Mouse (Mus musculus): ENCODE measurements around the gene Hyal2. TPM values are rescaled to one million over a fixed set of nuclear protein-coding genes. Genes with fewer than 3 reads are reported as not detected.

Gene Hyal2
- polyA plus RNA-seq, 1 experiment from 2014 or later = 17.0 TPM

GRCm38 (mm10) chr9:107596619-107597569 is 29.1 kb downstream of the Hyal2 start:
- 94% methylated on average over 11 of the region's 11 CpGs for WGBS (ENCODE audit: missing documents)
- peaks cover 6% of the 10 kb centered on the region; the same call in 1 of the 2 replicates for H3K36me3 ChIP-seq (ENCODE audit: inconsistent target)
- H3K27ac ChIP-seq = no peak overlapping the region
- H3K79me2 ChIP-seq (ENCODE audit: inconsistent target) = no peaks in the 10 kb centered on the region
- H3K4me3 ChIP-seq (ENCODE audit: inconsistent target) = no peak overlapping the region

- Histone ChIP-seq H3K4me3 (ENCODE audit: inconsistent target) (no peak overlapping the region), H3K79me2 (ENCODE audit: inconsistent target) (no peaks in the 10 kb centered on the region), H3K27ac (no peak overlapping the region), H3K36me3 (ENCODE audit: inconsistent target) (no peaks in the 10 kb centered on the region)
- WGBS (ENCODE audit: missing documents) = 86% methylated on average over 5 of the region's 5 CpGs
These were observed 30.6 kb downstream of the Hyal2 start for GRCm38 (mm10) chr9:107598385-107598784.

GRCm38 (mm10) chr9:107599433-107599832 is 31.7 kb downstream of the Hyal2 start:
- H3K4me3 ChIP-seq (ENCODE audit: inconsistent target) = no peak overlapping the region
- H3K36me3 ChIP-seq (ENCODE audit: inconsistent target) = no peaks in the 10 kb centered on the region
- H3K27ac ChIP-seq = no peak overlapping the region
- H3K79me2 ChIP-seq (ENCODE audit: inconsistent target) = no peaks in the 10 kb centered on the region
- 95% methylated on average over 9 of the region's 9 CpGs for WGBS (ENCODE audit: missing documents)

DNA sequence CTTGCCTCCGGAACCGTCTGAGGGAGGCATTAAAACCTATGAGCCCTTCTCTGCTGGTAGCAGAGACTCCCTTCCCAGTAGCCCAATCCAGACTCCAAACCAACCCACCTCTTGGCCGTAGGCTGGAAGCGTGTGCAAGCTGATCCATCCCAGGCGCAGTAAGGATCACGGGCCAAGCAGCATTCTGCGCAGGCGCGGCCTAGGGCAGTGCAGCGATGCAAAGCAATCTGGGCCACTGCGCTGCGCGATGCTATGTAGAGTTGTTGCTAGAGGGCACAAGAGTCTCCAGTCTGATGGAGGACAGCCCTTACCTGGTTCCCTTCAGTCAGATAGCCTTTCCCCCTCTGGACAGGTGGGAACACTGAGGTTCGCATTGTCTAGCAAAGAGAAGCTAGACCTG is 32.1 kb downstream of the Hyal2 start:
- no peak overlapping the region for H3K4me3 ChIP-seq (ENCODE audit: inconsistent target)
- H3K36me3 ChIP-seq (ENCODE audit: inconsistent target) = no peaks in the 10 kb centered on the region
- 86% methylated on average over 12 of the region's 14 CpGs for WGBS (ENCODE audit: missing documents)
- H3K27ac ChIP-seq = no peak overlapping the region
- no peaks in the 10 kb centered on the region for H3K79me2 ChIP-seq (ENCODE audit: inconsistent target)

GRCm38 (mm10) chr9:107600745-107601144 is 33.0 kb downstream of the Hyal2 start:
- H3K4me3 ChIP-seq (ENCODE audit: inconsistent target) = no peak overlapping the region
- no peak overlapping the region for H3K27ac ChIP-seq
- WGBS (ENCODE audit: missing documents) = 73% methylated on average over 12 of the region's 12 CpGs
- H3K36me3 ChIP-seq (ENCODE audit: inconsistent target) = no peaks in the 10 kb centered on the region
- H3K79me2 ChIP-seq (ENCODE audit: inconsistent target) = no peaks in the 10 kb centered on the region

- H3K36me3 ChIP-seq (ENCODE audit: inconsistent target) = no peaks in the 10 kb centered on the region
- no peak overlapping the region for H3K4me3 ChIP-seq (ENCODE audit: inconsistent target)
- no peaks in the 10 kb centered on the region for H3K79me2 ChIP-seq (ENCODE audit: inconsistent target)
- H3K27ac ChIP-seq = no peak overlapping the region
- WGBS (ENCODE audit: missing documents) = 81% methylated on average over 11 of the region's 11 CpGs
These were observed 33.5 kb downstream of the Hyal2 start for GRCm38 (mm10) chr9:107601275-107601674.

GRCm38 (mm10) chr9:107602068-107602648 is 34.4 kb downstream of the Hyal2 start:
- WGBS (ENCODE audit: missing documents) = 10% methylated on average over 10 of the region's 10 CpGs
- Histone ChIP-seq H3K36me3 (ENCODE audit: inconsistent target) (no peaks in the 10 kb centered on the region), H3K79me2 (ENCODE audit: inconsistent target) (no peaks in the 10 kb centered on the region), H3K27ac (no peak overlapping the region), H3K4me3 (ENCODE audit: inconsistent target) (no peak overlapping the region)

DNA sequence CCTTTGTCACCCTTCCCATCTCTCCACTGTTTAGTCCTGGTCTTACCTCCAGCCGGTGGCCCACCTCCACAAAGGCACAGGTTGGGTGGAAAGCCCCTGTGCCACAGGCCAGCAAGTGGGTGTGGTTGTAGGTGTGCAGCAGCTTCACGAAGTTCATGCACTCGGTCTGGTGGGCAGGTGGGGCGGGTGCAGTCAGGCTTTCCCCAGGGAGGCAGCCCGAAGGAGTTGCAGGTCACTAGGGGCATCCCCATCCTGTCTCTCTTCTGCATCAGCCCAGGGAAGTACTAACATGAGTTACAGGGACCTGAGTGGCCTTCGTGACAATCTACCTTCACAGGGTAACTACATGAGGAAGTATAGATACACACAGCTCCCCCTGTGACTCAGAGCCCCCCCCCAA is 35.5 kb downstream of the Hyal2 start:
- Histone ChIP-seq H3K79me2 (ENCODE audit: inconsistent target) (no peaks in the 10 kb centered on the region), H3K4me3 (ENCODE audit: inconsistent target) (no peak overlapping the region), H3K36me3 (ENCODE audit: inconsistent target) (no peaks in the 10 kb centered on the region), H3K27ac (no peak overlapping the region)
- WGBS (ENCODE audit: missing documents) = 76% methylated on average over 6 of the region's 6 CpGs

- H3K79me2 ChIP-seq (ENCODE audit: inconsistent target) = no peaks in the 10 kb centered on the region
- 86% methylated on average over 22 of the region's 23 CpGs for WGBS (ENCODE audit: missing documents)
- no peak overlapping the region for H3K4me3 ChIP-seq (ENCODE audit: inconsistent target)
- no peak overlapping the region for H3K27ac ChIP-seq
- H3K36me3 ChIP-seq (ENCODE audit: inconsistent target) = no peaks in the 10 kb centered on the region
These were observed 37.4 kb downstream of the Hyal2 start for GRCm38 (mm10) chr9:107605041-107605661.

GRCm38 (mm10) chr9:107606591-107606990 is 38.8 kb downstream of the Hyal2 start:
- no peak overlapping the region for H3K4me3 ChIP-seq (ENCODE audit: inconsistent target)

DNA sequence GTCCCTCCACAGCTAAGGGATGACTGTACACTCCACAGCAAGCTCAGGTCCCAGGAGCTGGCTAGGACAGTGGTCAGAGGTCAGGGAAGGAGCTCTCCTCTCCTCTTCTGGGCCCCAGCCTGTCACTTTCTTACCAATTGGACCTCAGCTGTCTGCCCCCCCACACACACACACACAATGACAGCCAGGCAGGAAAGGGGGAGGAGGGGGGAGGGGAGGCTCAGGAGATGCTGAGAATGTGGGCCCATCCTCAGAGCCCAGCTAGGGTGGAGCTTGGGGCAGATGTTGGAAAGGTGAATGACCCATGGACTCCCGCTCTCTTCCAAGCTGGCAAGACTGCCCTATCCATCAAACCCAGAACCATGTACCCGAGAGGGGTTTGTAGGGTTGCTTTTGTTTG is 39.3 kb downstream of the Hyal2 start:
- Histone ChIP-seq H3K79me2 (ENCODE audit: inconsistent target) (no peaks in the 10 kb centered on the region), H3K27ac (no peak overlapping the region), H3K36me3 (ENCODE audit: inconsistent target) (no peaks in the 10 kb centered on the region), H3K4me3 (ENCODE audit: inconsistent target) (no peak overlapping the region)
- 93% methylated on average over 2 of the region's 2 CpGs for WGBS (ENCODE audit: missing documents)

More at GRCm38 (mm10) chr9:107606591-107606990, 38.8 kb downstream of the Hyal2 start:
- Histone ChIP-seq H3K79me2 (ENCODE audit: inconsistent target) (no peaks in the 10 kb centered on the region), H3K36me3 (ENCODE audit: inconsistent target) (no peaks in the 10 kb centered on the region), H3K27ac (no peak overlapping the region)
- WGBS (ENCODE audit: missing documents) = 79% methylated on average over 8 of the region's 9 CpGs

- WGBS (ENCODE audit: missing documents) = 93% methylated on average over 8 of the region's 9 CpGs
- H3K27ac ChIP-seq = no peak overlapping the region
- H3K4me3 ChIP-seq (ENCODE audit: inconsistent target) = no peak overlapping the region
These were observed 40.0 kb downstream of the Hyal2 start for GRCm38 (mm10) chr9:107607653-107608245.

GRCm38 (mm10) chr9:107608741-107609432 is 41.1 kb downstream of the Hyal2 start, which contains the start of gene Sema3b:
Sema3b (minus strand) TSS chr9:107609229.
- Histone ChIP-seq H3K36me3 (ENCODE audit: inconsistent target) (no peaks in the 10 kb centered on the region), H3K79me2 (ENCODE audit: inconsistent target) (no peaks in the 10 kb centered on the region), H3K4me3 (ENCODE audit: inconsistent target) (no peak within 1 kb of the TSS), H3K27ac (no peak within 1 kb of the TSS)
- WGBS (ENCODE audit: missing documents) = 74% methylated on average over 11 of the region's 12 CpGs

More at GRCm38 (mm10) chr9:107607653-107608245, 40.0 kb downstream of the Hyal2 start:
- Histone ChIP-seq H3K36me3 (ENCODE audit: inconsistent target) (no peaks in the 10 kb centered on the region), H3K79me2 (ENCODE audit: inconsistent target) (no peaks in the 10 kb centered on the region)

DNA sequence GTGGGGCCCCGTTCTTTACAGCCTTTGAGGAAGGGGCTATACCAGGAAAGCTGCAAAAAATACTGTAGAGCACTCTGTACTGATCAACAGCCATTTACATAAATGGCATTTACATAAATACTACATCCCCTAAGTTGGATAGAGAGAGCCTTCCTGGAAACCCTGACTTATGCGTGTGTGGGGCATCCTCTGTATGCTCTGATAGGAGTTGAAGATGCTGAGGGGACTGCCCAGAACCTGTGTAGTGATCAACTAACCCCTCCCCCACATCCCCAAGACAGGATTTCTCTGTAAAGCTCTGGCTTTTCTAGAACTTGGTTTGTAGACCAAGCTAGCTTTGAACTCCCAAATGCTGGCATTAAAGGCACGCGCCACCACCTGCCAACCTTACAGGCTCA is 41.7 kb downstream of the Hyal2 start:
- Histone ChIP-seq H3K36me3 (ENCODE audit: inconsistent target) (peaks cover 3% of the 10 kb centered on the region; the same call in 1 of the 2 replicates), H3K4me3 (ENCODE audit: inconsistent target) (no peak overlapping the region), H3K79me2 (ENCODE audit: inconsistent target) (no peaks in the 10 kb centered on the region), H3K27ac (no peak overlapping the region)
- WGBS (ENCODE audit: missing documents) = 92% methylated on average over 4 of the region's 4 CpGs

Data from macrophage (primary cell).